ENCODE assay signal across 16 mouse cellular contexts in genomic region chr15:6919406-6919805, GRCm38 (mm10).
"Had no signal": no experiment of that assay in that cellular context is flagged by ENCODE, and none has a peak within 500 bp of the region (broad histone marks: within the 10 kb centered on the region; RNA-seq: fewer than 3 reads in every experiment).

No protein-coding gene starts in this region.

- H3K4me1 ChIP-seq: neural tube, embryonic 13.5 days; neural tube, embryonic 15.5 days; stomach, embryonic 15.5 days had no signal

- H3K9ac ChIP-seq: neural tube, embryonic 13.5 days; neural tube, embryonic 15.5 days; stomach, embryonic 15.5 days had no signal

- H3K4me2 ChIP-seq: neural tube, embryonic 13.5 days; neural tube, embryonic 15.5 days; stomach, embryonic 15.5 days had no signal

- H3K27ac ChIP-seq: neural tube, embryonic 13.5 days; neural tube, embryonic 15.5 days; stomach, embryonic 15.5 days; stomach, postnatal 0 days had no signal

- H3K36me3 ChIP-seq: neural tube, embryonic 13.5 days; neural tube, embryonic 15.5 days; stomach, embryonic 15.5 days had no signal

- H3K4me3 ChIP-seq: neural tube, embryonic 13.5 days; neural tube, embryonic 15.5 days; stomach, embryonic 15.5 days had no signal

- H3K9me3 ChIP-seq: neural tube, embryonic 15.5 days; stomach, embryonic 15.5 days had no signal

- H3K27me3 ChIP-seq: neural tube, embryonic 13.5 days; neural tube, embryonic 15.5 days; stomach, embryonic 15.5 days had no signal

- DNase-seq: retina, postnatal 1 day; right cerebral cortex, adult 18-20 months; right cerebral cortex, postnatal 14 days; right cerebral cortex, postnatal 25 days; right cerebral cortex, postnatal 4 days; spleen, adult 18-20 months; thymus, adult 18-20 months; thymus, adult 2 months; thymus, postnatal 14 days; thymus, postnatal 25 days; thymus, postnatal 36 days; thymus, postnatal 4 days had no signal
